Mouse (Mus musculus): ENCODE results near the gene Dock10.

Gene Dock10

GRCm38 (mm10) chr1:80606131-80606754, 152.1 kb downstream of the Dock10 start:
- WGBS = 38% methylated on average over 8 of the region's 8 CpGs

GRCm38 (mm10) chr1:80604332-80604731, 154.0 kb downstream of the Dock10 start:
- WGBS = 73% methylated on average over 2 of the region's 2 CpGs

- WGBS = 46% methylated on average over 2 of the region's 2 CpGs
Observed at GRCm38 (mm10) chr1:80603081-80603480, 155.2 kb downstream of the Dock10 start.

- WGBS = 77% methylated on average over 5 of the region's 5 CpGs
Observed at GRCm38 (mm10) chr1:80583281-80583680, 175.0 kb downstream of the Dock10 start.

GRCm38 (mm10) chr1:80582186-80582585, 176.1 kb downstream of the Dock10 start:
- 75% methylated on average over 3 of the region's 3 CpGs for WGBS

GRCm38 (mm10) chr1:80576898-80577297, 181.4 kb downstream of the Dock10 start:
- 91% methylated on average over 2 of the region's 2 CpGs for WGBS

GRCm38 (mm10) chr1:80556446-80556845, 201.9 kb downstream of the Dock10 start:
- 100% methylated on average over 1 of the region's 1 CpGs for WGBS

- WGBS = 58% methylated on average over 3 of the region's 3 CpGs
Observed at GRCm38 (mm10) chr1:80541522-80541921, 216.8 kb downstream of the Dock10 start.

GRCm38 (mm10) chr1:80522197-80522596, 236.1 kb downstream of the Dock10 start:
- 68% methylated on average over 5 of the region's 5 CpGs for WGBS

GRCm38 (mm10) chr1:80520456-80520855, 237.9 kb downstream of the Dock10 start:
- WGBS = 28% methylated on average over 2 of the region's 2 CpGs

GRCm38 (mm10) chr1:80519893-80520292, 238.4 kb downstream of the Dock10 start:
- whole genome bisulfite sequencing = 12% methylated on average over 1 of the region's 1 CpGs

GRCm38 (mm10) chr1:80515836-80516235, 242.5 kb downstream of the Dock10 start:
- 36% methylated on average over 6 of the region's 6 CpGs for WGBS

GRCm38 (mm10) chr1:80512210-80512948, 245.9 kb downstream of the Dock10 start:
- WGBS = 55% methylated on average over 8 of the region's 8 CpGs

GRCm38 (mm10) chr1:80504757-80505156, 253.6 kb downstream of the Dock10 start:
- 82% methylated on average over 2 of the region's 2 CpGs for WGBS

- 69% methylated on average over 4 of the region's 4 CpGs for WGBS
Observed at GRCm38 (mm10) chr1:80504081-80504480, 254.2 kb downstream of the Dock10 start.

- 61% methylated on average over 9 of the region's 9 CpGs for WGBS
Observed at GRCm38 (mm10) chr1:80502456-80503165, 255.7 kb downstream of the Dock10 start.

- WGBS = 65% methylated on average over 7 of the region's 7 CpGs
Observed at GRCm38 (mm10) chr1:80499264-80499663, 259.1 kb downstream of the Dock10 start.

- 43% methylated on average over 4 of the region's 4 CpGs for WGBS
Observed at GRCm38 (mm10) chr1:80496360-80496759, 262.0 kb downstream of the Dock10 start.

GRCm38 (mm10) chr1:80483419-80483818, 274.9 kb downstream of the Dock10 start:
- WGBS = 53% methylated on average over 5 of the region's 5 CpGs

GRCm38 (mm10) chr1:80474942-80475341, 283.4 kb downstream of the Dock10 start:
- 64% methylated on average over 1 of the region's 1 CpGs for WGBS

- 49% methylated on average over 1 of the region's 1 CpGs for WGBS
Observed at GRCm38 (mm10) chr1:80472395-80472794, 285.9 kb downstream of the Dock10 start.

- 85% methylated on average over 6 of the region's 6 CpGs for WGBS
Observed at GRCm38 (mm10) chr1:80461348-80461747, 297.0 kb downstream of the Dock10 start, which contains the start of gene Gm45261. TSS of gene Gm45261 (minus strand) at chr1:80461448.

GRCm38 (mm10) chr1:80459923-80460322, 298.4 kb downstream of the Dock10 start:
- WGBS = 46% methylated on average over 1 of the region's 1 CpGs

Data from cerebral cortex, adult 2 months (tissue).